Mouse (Mus musculus) embryonic fibroblast, embryonic 13.5 days (primary cell): ENCODE measurements around the gene Cds2. TPM values are rescaled to one million over a fixed set of nuclear protein-coding genes. Genes with fewer than 3 reads are reported as not detected.
"Not testable (repeated sequence)": the region's sequence is repeated elsewhere in the genome, so short reads cannot be mapped to it uniquely, and the experiment has no call there.

Source experiments
- H3K27ac ChIP-seq: 2 replicates; pipeline ENCODE4 v1.5.1; 2012; ENCODE audit warnings: low read length, control low read depth, inconsistent platforms; ENCODE audit not compliant: insufficient read depth
- H3K4me1 ChIP-seq: 2 replicates; pipeline ENCODE4 v1.6.1; 2011; ENCODE audit warnings: low read length; ENCODE audit not compliant: control insufficient read depth, insufficient read depth
- H3K4me3 ChIP-seq: 2 replicates; pipeline ENCODE4 v1.5.1; 2011; ENCODE audit warnings: mild to moderate bottlenecking, control low read depth, low read length; ENCODE audit not compliant: insufficient read depth
- CTCF ChIP-seq: IDR thresholded peaks from 2 replicates; pipeline ENCODE4 v1.5.1; 2011; ENCODE audit warnings: mild to moderate bottlenecking, control low read depth, low read length, moderate library complexity, borderline replicate concordance; ENCODE audit not compliant: insufficient read depth
- POLR2A ChIP-seq: IDR thresholded peaks from 2 replicates; pipeline ENCODE4 v1.6.1; 2011; ENCODE audit warnings: low read depth, mild to moderate bottlenecking, control low read depth, low read length, moderate library complexity
- polyA plus RNA-seq: library from polyadenylated mRNA; stranded (reverse); fragments of >200 nt; gene quantifications from 2 replicates; pipeline ENCODE4 v1.2.4, GENCODE M21; 2011; ENCODE audit warnings: low read depth; ENCODE audit not compliant: missing spikeins, insufficient read length

The Cds2 gene
- polyA plus RNA-seq, 1 experiment, result 52.2 TPM

- no peak for TF ChIP-seq CTCF
- TF ChIP-seq POLR2A, result no peak
- no peak overlapping the region for H3K27ac ChIP-seq
- H3K4me3 ChIP-seq, result no peak overlapping the region
- H3K4me1 ChIP-seq, result peaks cover 7% of the 10 kb centered on the region; the same call in 1 of the 2 replicates
Measured at GRCm38 (mm10) chr2:132279978-132280377, 17.0 kb downstream of the Cds2 start.

GRCm38 (mm10) chr2:132280518-132281120, 17.7 kb downstream of the Cds2 start:
- Histone ChIP-seq H3K4me3 (no peak overlapping the region), H3K4me1 (peaks cover 7% of the 10 kb centered on the region; the same call in 1 of the 2 replicates), H3K27ac (no peak overlapping the region)
- TF ChIP-seq CTCF (no peak), POLR2A (no peak)

- TF ChIP-seq CTCF, result no peak
- no peak overlapping the region for H3K27ac ChIP-seq
Measured at GRCm38 (mm10) chr2:132281560-132282452, 18.9 kb downstream of the Cds2 start.

GRCm38 (mm10) chr2:132282453-132283174, 19.7 kb downstream of the Cds2 start:
- TF ChIP-seq CTCF (no peak), POLR2A (no peak)
- peaks cover 9% of the 10 kb centered on the region; the same call in 1 of the 2 replicates for H3K4me1 ChIP-seq
- H3K27ac ChIP-seq, result no peak overlapping the region
- H3K4me3 ChIP-seq, result no peak overlapping the region

More at GRCm38 (mm10) chr2:132281560-132282452, 18.9 kb downstream of the Cds2 start:
- Histone ChIP-seq H3K4me1 (peaks cover 9% of the 10 kb centered on the region; the same call in 1 of the 2 replicates), H3K4me3 (no peak overlapping the region)

- Histone ChIP-seq H3K4me3 (no peak overlapping the region), H3K27ac (no peak overlapping the region), H3K4me1 (peaks cover 9% of the 10 kb centered on the region; the same call in 1 of the 2 replicates)
- TF ChIP-seq POLR2A (no peak), CTCF (no peak)
Measured at GRCm38 (mm10) chr2:132283236-132284070, 20.5 kb downstream of the Cds2 start.

GRCm38 (mm10) chr2:132284492-132285139, 21.7 kb downstream of the Cds2 start:
- Histone ChIP-seq H3K27ac (no peak overlapping the region), H3K4me3 (no peak overlapping the region), H3K4me1 (peaks cover 9% of the 10 kb centered on the region; the same call in 1 of the 2 replicates)
- TF ChIP-seq CTCF (no peak), POLR2A (no peak)

GRCm38 (mm10) chr2:132285722-132286121, 22.8 kb downstream of the Cds2 start:
- not testable (repeated sequence) for H3K4me1 ChIP-seq, H3K4me3 ChIP-seq, H3K27ac ChIP-seq

GRCm38 (mm10) chr2:132286376-132287076, 23.6 kb downstream of the Cds2 start:
- no peak for TF ChIP-seq CTCF
- TF ChIP-seq POLR2A, result no peak
- Histone ChIP-seq H3K4me3 (no peak overlapping the region), H3K4me1 (peaks cover 7% of the 10 kb centered on the region; the same call in 1 of the 2 replicates), H3K27ac (peak overlapping the region; percentile 83)

GRCm38 (mm10) chr2:132289213-132289612, 26.3 kb downstream of the Cds2 start:
- H3K27ac ChIP-seq, H3K4me3 ChIP-seq: not testable (repeated sequence)

More at GRCm38 (mm10) chr2:132289213-132289612, 26.3 kb downstream of the Cds2 start:
- not testable (repeated sequence) for H3K4me1 ChIP-seq
